Mouse (Mus musculus) E14TG2a.4 (cell line): ENCODE measurements at regions not wholly inside any gene's neighbourhood (a gene's known extent, or its start where the extent isn't known, plus 50 kb on each side); places are given as distances from the start of the nearest gene placed in this dataset.

Source experiments
- H3K27me3 ChIP-seq: 2 replicates; pipeline ENCODE4 v1.6.1; 2014; ENCODE audit warnings: low read length, control low read depth; ENCODE audit not compliant: insufficient read depth
- H3K36me3 ChIP-seq: 2 replicates; pipeline ENCODE4 v1.6.1; 2014; ENCODE audit warnings: low read length, control low read depth; ENCODE audit not compliant: insufficient read depth
- H3K4me1 ChIP-seq: replicated peaks from 2 replicates; pipeline ENCODE4 v1.6.1; 2014; ENCODE audit warnings: low read depth, low read length, control low read depth
- H3K4me3 ChIP-seq: replicated peaks from 2 replicates; pipeline ENCODE4 v1.5.1; 2014; ENCODE audit warnings: mild to moderate bottlenecking, low read length
- H3K9me3 ChIP-seq: 2 replicates; pipeline ENCODE4 v1.6.1; 2014; ENCODE audit warnings: low read length, control low read depth
- CTCF ChIP-seq: conservative IDR thresholded peaks from 2 replicates; pipeline ENCODE4 v1.5.1; 2014; ENCODE audit warnings: low read length
- NANOG ChIP-seq: IDR thresholded peaks from 2 replicates; pipeline ENCODE4 v1.6.1; 2014; ENCODE audit warnings: borderline replicate concordance, low read length, mixed read lengths
- POU5F1 ChIP-seq: IDR thresholded peaks from 2 replicates; pipeline ENCODE4 v1.6.1; 2014; ENCODE audit warnings: low read length, borderline replicate concordance

DNA sequence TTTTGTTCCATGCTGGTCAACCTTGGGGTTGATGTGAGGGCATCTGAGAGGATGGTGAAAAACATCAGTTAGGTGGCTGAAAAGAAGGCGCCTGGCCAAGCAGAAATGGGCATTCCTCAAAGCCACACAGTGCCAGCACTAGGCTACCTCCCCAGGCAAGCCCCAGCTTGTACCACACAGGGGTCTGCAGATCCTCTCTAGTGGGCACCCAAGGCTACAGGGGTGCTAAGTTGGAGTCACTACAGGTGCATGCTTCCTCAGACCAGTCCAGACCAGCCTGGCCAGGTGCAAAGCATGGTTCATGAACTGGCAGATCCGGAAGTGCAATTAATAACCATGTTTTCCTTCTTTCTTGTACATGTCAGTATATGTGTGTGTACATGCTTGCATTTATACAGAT lies 137.1 kb downstream of the Plekhb2 start:
- Histone ChIP-seq H3K36me3 (no peaks in the 10 kb centered on the region), H3K4me1 (no peaks in the 10 kb centered on the region), H3K9me3 (no peaks in the 10 kb centered on the region), H3K4me3 (no peak overlapping the region), H3K27me3 (no peaks in the 10 kb centered on the region)
- no peak for TF ChIP-seq POU5F1
- no peak for TF ChIP-seq CTCF

DNA sequence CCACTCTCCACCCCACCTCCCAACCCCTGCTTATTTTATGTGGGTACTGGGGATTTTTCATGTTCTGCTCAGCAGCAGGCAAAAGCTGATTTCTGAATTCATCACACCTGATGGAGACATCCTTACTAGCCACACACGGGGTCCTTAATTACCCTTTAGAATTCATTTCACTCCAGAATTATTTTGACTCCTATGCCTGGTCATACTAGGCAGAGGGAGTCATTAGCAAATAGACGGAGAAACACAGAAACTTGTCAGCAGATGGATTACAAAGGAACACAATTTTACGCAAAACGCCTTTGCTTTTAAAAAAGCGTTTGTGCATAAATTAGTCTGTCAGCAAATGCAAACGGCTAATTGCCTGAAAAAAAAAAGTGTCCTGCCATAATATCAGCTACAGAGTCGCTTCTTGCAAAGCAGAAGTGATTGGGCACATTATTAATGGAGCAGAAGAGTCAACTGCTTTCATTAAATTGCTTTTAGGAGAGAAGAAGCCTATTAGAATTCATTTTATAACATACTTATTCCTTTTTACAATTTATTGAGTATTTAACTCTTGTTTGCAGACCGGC lies 138.0 kb downstream of the Plekhb2 start:
- TF ChIP-seq POU5F1 (no peak), NANOG (no peak), CTCF (no peak)

DNA sequence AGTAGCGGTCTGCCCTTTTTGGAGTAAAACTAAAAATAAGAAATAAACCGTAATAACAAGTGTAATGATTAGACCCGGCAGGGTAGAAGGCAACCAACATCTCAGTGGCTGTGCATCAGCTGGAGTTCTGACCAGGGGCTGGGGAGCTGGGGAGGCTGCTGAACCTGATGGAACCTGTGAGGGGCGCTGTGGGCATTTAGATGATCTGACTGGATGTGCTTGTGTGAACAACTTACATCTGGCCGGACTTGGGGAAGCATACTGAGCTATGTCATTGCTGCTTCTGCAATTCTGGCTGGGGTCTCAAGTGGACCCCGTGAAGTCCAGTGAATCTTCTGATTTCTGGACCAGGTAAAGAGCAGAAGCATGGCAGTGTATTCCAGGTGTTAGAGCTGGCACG lies 138.4 kb downstream of the Plekhb2 start:
- no peaks in the 10 kb centered on the region for H3K4me1 ChIP-seq
- H3K4me3 ChIP-seq = no peak overlapping the region
- H3K36me3 ChIP-seq = no peaks in the 10 kb centered on the region
- TF ChIP-seq POU5F1 (no peak), NANOG (no peak), CTCF (peak; percentile 25)
- H3K9me3 ChIP-seq = no peaks in the 10 kb centered on the region
- H3K27me3 ChIP-seq = no peaks in the 10 kb centered on the region

More for the DNA sequence above, 138.0 kb downstream of the Plekhb2 start:
- H3K36me3 ChIP-seq = no peaks in the 10 kb centered on the region
- H3K4me1 ChIP-seq = no peaks in the 10 kb centered on the region
- H3K4me3 ChIP-seq = no peak overlapping the region
- no peaks in the 10 kb centered on the region for H3K9me3 ChIP-seq
- no peaks in the 10 kb centered on the region for H3K27me3 ChIP-seq

DNA sequence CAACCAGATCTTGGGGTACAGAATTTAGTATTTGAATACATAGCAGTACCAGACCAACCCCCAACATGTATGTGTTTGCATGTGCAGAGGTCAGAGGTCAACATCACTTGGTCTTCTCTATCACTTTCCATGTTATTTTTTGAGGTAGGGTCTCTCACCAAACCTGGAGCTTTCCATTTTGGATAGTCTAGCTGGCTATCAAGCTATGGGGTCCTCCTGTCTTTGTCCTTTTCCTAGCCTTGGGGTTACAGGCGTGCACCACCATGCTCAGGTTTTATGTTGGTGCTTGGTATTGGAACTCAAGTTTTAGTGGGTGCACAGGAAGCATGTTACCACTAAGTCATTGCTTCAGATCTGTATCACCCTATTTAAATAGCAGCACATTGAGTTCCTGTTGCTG lies 151.0 kb downstream of the Plekhb2 start:
- TF ChIP-seq NANOG (no peak), POU5F1 (no peak), CTCF (no peak)

DNA sequence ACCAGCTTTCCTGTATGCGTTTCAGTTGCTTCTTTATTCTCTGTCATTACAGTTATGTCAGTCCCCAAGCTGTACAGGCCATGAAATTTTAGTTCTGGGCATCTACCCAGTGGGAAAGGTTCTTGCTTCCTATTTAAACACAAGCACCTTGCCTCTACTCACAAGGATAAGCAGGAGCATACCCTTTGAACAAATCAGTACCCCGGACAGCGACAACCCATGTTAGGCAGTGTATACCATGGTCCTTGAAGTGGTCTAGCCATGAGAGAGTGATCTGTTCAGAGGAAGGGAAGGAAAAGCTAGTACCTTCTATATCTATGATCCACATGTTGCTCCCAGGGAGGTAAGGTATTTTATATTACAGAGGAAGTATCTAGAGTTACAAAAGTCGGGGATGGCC lies 167.7 kb downstream of the Plekhb2 start:
- H3K27me3 ChIP-seq = no peaks in the 10 kb centered on the region
- no peak overlapping the region for H3K4me3 ChIP-seq
- no peaks in the 10 kb centered on the region for H3K4me1 ChIP-seq
- H3K36me3 ChIP-seq = no peaks in the 10 kb centered on the region
- no peak for TF ChIP-seq CTCF
- no peak for TF ChIP-seq NANOG
- no peak for TF ChIP-seq POU5F1
- H3K9me3 ChIP-seq = peaks cover 28% of the 10 kb centered on the region

More for the DNA sequence above, 151.0 kb downstream of the Plekhb2 start:
- Histone ChIP-seq H3K27me3 (no peaks in the 10 kb centered on the region), H3K4me1 (no peaks in the 10 kb centered on the region), H3K9me3 (0 out of 2 replicates have a peak, but pooled peaks cover 3% of the 10 kb centered on the region), H3K36me3 (no peaks in the 10 kb centered on the region), H3K4me3 (no peak overlapping the region)

DNA sequence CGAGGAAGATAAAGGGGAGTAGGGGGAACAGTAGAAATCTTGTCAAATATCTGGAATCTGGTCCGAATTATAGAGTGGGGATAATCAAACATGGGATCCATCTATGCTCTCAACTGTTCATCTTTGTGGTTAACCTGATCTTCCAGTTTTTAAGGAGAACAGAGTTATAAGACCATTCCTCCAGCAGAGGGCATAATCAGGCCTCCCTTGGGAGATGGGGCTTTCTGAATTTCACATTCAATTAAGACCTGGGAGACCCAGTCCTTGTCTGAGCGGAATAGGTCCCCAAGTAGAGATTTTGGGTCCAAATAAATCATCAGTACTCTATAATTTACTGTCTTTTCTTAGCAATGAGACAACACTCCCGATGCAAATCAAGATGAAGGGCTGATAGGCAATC lies 182.8 kb downstream of the Plekhb2 start:
- Histone ChIP-seq H3K27me3 (no peaks in the 10 kb centered on the region), H3K4me1 (no peaks in the 10 kb centered on the region), H3K4me3 (no peak overlapping the region), H3K36me3 (no peaks in the 10 kb centered on the region), H3K9me3 (no peaks in the 10 kb centered on the region)
- TF ChIP-seq POU5F1 (no peak), CTCF (peak; percentile 31)

DNA sequence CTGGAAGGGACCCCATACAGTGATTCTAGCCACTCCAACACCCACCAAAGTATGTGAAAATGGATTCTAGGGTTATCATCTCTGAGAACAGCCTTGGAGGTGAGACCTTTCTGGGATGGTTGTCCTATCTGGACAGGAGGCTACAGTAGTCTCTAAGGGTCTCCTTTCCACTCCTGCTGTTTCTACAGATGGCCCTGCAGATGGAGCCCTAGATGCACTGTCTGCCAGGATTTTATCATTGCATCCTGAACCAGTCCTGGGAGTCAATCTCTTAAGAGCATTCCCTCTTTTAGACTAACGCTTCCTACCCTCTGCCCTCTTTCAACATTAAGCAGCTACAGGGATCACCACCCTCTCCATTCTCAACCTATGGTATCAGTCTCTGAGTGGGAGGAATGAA lies 223.0 kb downstream of the Plekhb2 start:
- Histone ChIP-seq H3K36me3 (no peaks in the 10 kb centered on the region), H3K27me3 (no peaks in the 10 kb centered on the region), H3K9me3 (no peaks in the 10 kb centered on the region), H3K4me3 (no peak overlapping the region), H3K4me1 (no peaks in the 10 kb centered on the region)
- TF ChIP-seq POU5F1 (no peak), CTCF (no peak), NANOG (no peak)

DNA sequence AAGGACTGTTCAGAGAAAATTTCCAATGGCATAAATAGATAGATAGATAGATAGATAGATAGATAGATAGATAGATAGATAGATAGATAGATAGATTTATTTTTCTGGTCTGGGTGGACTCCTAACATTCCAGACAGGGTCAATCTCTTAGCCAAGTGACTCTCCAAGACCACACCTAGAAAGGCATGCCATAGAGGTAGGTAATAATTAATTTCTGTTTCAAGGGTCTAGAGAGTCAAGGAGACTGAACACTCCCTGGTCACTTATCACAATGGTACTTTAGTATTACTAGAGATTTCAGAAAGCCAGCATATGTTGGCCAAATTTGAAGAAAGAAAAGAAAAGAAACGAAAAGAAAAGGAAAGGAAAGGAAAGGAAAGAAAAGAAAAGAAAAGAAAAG lies 245.1 kb downstream of the Plekhb2 start:
- no peaks in the 10 kb centered on the region for H3K4me1 ChIP-seq
- no peaks in the 10 kb centered on the region for H3K27me3 ChIP-seq
- no peaks in the 10 kb centered on the region for H3K36me3 ChIP-seq
- no peak overlapping the region for H3K4me3 ChIP-seq
- no peaks in the 10 kb centered on the region for H3K9me3 ChIP-seq
- no peak for TF ChIP-seq POU5F1
- no peak for TF ChIP-seq CTCF
- no peak for TF ChIP-seq NANOG

DNA sequence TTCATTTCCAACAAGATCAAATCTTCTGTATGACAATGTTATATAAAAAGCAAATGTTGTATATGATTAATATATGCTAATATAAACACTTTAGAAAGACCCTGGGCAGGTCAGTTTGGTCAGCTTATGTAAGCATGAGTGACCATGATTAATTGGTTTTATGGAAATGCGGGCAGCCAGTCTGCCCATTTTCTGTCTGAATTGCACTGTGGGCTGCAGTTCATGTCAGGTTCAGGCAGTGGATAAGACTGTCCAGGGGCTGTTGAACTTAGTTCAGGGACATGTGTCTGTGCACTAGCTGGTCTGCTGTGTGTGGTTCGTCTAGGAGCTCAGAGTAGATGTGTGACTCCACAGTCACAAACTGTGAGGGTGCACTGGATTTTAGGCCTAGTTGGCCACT lies 246.0 kb downstream of the Plekhb2 start:
- Histone ChIP-seq H3K9me3 (no peaks in the 10 kb centered on the region; the same call in 1 of the 2 replicates), H3K27me3 (no peaks in the 10 kb centered on the region), H3K4me1 (no peaks in the 10 kb centered on the region), H3K4me3 (no peak overlapping the region), H3K36me3 (no peaks in the 10 kb centered on the region)
- TF ChIP-seq CTCF = no peak
- TF ChIP-seq POU5F1 = no peak
- TF ChIP-seq NANOG = no peak
